Mouse (Mus musculus): Measurements from ENCODE around the gene Pla2g4b.

Pla2g4b gene

DNA sequence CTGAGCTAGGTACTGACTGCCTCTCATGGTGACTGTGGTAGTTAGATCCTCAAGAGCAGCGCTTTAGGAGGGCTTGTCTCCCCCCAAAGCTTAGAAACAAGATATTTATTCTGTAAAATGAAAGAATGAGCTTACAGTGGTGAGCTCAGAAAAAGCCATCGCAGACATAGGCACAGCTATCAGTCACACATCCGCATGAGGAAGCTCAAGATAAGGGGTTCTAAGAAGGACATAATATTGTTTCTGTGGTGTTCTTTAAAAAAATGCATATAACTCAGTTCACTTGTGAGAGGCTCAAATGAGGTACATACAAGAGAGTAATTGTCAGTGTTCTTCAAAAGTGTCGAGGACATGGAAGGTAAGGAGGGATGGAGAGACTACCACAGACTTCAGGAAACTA is 17.3 kb upstream of the Pla2g4b start:
- no peak for ATAC-seq (ENCODE audit: low TSS enrichment)

DNA sequence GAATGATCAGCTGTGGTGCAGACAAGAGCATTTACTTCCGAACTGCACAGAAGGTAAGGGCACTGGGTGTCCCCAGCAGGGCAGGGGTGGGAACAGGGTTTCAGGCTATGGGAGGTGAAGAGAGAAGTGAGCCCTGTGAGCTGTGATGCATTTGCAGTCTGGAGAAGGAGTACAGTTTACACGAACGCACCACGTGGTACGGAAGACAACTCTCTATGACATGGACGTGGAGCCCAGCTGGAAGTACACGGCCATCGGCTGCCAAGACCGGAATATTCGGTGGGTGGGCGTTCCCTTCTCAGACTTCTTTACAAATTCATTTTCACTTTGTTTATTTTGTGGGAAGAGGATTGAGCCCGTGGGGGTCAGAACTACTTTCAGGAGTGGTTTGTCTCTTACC is 15.6 kb upstream of the Pla2g4b start:
- ATAC-seq (ENCODE audit: low TSS enrichment) = no peak

DNA sequence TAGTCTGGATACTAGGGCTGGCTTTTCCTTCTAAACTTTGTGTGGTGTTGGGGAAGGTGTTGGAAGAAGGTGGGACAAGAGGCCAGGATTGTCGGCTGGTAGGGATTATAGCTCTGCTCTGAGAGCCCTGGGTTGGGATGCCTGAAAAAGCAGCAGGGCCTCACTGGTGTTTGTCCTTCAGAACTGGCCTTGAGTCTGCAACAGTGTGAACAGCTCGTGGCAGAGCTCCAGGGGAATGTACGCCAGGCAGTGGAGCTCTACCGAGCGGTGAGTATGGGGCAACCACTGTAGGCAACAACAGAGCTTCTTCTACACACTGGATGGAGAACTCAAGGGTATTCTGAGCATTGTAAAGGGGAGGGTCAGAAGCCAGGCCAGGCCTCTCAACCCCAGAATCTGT is 8.9 kb upstream of the Pla2g4b start:
- no peak for ATAC-seq (ENCODE audit: low TSS enrichment)

DNA sequence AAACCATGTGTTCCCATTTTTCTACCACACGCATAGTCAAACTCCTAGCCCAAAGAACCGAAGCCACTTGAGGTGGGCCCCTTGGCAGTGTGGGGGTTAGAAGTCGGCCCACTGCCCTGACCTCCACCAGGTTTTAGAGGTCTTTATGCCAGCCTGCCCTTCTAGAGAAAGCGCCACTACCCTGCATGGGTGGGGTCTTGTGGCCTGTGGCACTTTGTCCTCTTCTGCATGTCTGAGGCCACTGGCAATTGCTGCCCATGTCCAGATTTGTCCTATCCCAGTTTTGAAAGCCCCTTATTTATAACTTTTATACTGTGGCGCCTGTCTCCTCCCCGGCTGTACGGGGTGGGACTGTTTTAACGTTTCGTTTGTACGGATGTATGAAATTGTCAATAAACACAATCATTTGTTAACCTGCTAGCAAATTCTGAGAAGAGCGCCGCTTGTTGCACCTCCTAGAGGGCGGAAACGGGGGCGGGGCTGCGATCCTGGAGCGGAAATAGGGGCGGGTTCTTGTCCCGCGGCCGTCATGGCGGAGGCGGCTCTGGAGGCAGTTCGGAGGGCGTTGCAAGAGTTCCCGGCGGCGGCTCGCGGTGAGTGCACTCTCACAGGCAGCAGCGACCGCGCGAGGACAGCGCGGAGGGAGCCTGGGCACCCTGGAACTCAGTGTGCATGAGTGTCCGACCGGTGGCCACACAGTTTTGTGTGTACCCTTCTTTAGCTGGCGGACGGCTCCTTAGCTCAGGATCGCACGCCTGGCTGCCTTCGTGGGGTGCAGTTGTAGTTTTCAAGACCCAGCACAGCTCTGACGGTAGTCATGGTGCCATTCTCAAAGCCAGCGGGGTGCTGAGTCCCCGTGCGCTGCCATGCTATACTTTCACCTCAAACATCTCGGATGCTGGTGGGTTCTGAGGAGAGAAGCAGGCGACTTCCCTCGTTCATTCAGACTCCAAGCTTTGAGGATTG is 6.0 kb upstream of the Pla2g4b start, which contains the start of the genes Jmjd7 and Gm28042:
Gene Jmjd7, plus strand, starts transcription at position 500 of the 966 bp plus-strand sequence.
Gene Gm28042, plus strand, starts transcription at position 510 of the 966 bp plus-strand sequence.
- peak; percentile 85 for ATAC-seq (ENCODE audit: low TSS enrichment)

DNA sequence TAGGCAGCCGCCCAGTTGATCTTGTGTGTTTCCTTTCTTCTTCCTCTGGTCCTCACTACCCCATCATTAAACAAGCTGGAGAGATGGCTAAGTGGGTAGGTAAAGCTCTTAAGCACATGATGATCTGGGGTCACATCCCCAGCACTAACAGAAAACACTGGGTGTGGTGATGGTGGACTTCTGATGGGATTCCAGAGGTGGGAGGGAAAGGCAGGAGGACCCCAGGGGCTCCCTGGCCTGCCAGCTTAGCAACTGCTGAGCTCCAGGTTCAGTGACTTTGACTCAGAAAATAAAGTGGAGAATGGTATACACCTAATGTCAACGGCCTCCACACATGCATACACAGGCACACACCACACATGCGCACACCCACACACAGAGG is 5.3 kb upstream of the Pla2g4b start:
- ATAC-seq (ENCODE audit: low TSS enrichment) = no peak; the same call in 1 of the 2 replicates

DNA sequence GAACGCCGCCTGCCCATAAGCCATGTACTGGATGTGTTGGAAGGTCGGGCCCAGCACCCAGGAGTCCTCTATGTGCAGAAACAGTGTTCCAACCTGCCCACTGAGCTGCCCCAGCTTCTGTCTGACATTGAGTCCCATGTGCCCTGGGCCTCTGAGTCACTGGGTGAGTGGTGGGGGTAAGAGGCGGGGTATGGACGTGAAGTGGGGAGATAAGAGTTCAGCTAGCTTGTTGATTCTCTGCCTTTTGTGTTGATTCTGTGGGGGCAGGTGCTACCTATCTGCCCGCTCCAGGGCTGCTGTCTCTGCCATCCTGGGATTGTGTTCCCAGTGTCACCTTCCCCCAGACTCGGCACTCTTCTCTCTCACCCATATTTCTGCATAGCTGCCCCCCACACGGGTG is 2.8 kb upstream of the Pla2g4b start:
- ATAC-seq (ENCODE audit: low TSS enrichment) = no peak

DNA sequence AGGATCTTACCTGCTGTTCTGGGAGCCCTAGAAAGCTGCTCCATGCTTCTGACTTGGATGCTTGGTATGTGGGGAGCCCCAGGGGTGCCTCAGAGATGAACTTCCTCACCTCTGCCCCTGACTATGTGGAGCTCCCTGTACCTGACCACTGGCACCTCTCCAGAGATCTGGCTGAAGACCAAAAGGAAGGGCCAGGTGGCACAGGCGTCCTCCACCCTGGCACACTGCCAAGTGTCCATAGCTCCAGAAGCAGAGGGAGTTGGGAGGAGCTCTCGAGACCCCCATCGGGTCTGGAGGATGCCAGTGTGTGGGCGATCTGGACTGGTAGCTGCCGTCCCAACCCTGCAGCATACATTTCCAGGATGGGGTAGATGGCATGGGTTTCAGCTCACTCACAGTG is 509 bp downstream of the Pla2g4b start:
- ATAC-seq (ENCODE audit: low TSS enrichment) = no peak

DNA sequence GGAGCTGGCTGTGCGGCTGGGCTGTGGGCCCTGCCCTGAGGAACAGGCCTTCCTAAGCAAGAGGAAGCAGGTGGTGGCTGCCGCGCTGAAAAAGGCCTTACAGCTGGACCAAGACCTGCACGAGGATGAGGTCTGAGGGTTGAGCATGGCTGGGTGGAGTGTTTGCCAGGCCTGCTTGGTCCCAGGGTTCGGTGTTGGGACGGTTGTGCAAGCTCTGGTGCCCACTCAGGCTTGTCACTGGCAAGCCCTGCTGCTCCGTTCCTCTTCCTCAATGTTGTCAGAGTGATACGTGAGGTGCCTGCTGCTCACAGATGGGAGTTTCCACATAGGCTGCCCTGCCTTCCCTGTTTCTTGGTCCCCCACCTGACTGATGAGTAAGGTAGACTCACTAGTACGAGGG is 4.5 kb downstream of the Pla2g4b start:
- ATAC-seq (ENCODE audit: low TSS enrichment) = no peak

DNA sequence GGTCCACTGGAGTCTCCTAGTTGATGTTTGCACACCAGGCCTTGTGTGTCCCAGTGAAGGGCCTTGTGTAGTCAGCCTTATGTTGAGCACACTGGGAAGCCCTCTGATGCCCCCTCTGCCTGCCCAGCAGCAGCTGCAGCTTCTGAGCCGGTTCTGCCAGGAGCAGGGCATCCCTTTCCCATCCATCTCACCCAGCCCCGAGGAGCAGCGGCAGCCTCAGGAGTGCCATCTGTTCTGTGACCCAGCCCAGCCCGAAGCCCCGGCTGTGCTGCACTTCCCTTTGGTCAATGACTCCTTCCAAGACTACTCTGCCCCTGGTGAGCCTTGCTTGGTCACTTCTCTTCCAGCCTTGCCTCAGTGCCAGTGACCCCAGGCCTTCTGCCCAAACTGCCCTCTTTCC is 7.8 kb downstream of the Pla2g4b start:
- no peak for ATAC-seq (ENCODE audit: low TSS enrichment)

DNA sequence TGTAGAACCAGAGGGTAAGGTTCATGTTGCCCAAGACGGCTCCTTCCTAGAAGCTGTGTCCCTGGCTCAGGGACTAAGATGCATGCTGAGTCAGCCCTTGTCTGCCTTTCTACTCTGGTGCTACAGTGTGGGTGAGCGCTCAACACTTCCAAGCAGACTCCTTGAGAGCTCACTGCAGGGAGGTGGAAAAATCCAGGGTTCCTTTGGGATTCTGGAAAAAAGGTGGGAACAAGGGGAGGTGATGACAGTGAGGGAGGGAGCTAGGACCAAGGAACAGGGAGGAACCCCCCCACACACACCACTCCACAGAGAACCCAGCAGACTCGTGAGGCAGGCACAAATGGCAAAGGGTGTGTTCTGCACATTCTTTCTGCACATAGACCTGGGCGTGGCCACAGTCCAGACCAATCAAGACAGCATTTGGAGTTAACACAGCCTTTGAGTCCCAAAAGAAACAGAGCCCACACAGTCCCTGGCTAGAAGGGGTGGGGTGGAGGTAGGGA is 10.9 kb downstream of the Pla2g4b start:
- ATAC-seq (ENCODE audit: low TSS enrichment) = peak; percentile 78

DNA sequence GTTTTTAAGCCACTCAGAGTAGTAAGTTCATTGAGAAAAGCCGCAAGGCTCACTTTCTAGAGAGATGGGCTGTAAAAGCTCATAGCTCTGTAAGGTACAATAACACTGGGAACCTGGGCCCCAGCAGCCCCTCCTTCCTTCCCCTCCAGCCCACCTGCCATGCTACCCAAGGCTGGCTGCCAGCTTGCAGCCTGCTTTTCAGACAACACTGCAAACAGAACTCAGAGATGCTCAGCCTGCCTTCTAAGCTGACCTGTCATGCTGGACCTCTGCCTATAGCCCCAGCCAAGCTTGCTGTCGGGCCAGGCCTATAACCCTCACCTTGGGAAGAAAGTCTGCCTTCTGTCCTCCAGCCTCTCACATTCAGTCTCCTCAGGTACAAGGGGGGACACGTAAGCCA is 11.5 kb downstream of the Pla2g4b start:
- ATAC-seq (ENCODE audit: low TSS enrichment) = no peak

DNA sequence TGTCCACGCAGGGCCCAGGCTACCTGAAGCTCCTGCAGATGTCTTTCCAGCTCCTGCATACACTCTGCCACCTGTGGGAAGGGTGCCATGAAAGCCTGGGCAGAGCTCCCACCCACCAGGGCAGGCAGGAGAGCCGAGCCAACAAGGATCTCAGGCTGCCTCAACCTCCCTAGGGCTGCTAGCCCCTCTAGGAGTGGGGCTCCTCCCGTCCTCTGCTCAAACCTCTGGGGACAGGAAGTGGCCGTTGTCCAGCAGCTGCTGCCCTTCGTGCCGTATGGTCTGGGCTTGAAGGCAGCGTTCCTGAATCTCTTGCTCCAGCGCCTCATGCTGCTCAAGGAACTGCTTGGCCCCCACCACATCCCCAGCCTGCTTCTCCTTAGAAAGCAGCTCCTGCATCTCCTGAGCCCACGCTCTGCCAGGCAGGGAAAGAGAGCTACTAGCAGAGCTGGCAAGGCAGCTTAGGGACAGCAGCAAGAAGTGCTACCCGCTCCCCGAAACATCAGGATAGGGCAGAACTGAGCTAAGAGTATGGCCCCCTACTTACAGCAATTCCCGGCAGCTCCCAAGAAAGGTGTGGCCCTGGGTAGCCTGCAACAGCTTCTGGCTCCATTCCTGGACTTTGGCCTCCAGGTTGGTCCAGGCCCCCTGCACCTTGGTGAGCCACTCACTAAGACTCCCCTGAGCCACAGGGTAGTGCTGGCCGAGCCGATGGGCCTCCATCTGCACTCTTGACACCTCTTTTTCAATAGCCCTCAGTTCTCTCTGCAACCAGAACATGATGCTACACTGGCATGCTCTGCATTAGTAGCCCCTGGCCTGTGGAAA is 13.5 kb downstream of the Pla2g4b start:
- ATAC-seq (ENCODE audit: low TSS enrichment) = peak; percentile 55

DNA sequence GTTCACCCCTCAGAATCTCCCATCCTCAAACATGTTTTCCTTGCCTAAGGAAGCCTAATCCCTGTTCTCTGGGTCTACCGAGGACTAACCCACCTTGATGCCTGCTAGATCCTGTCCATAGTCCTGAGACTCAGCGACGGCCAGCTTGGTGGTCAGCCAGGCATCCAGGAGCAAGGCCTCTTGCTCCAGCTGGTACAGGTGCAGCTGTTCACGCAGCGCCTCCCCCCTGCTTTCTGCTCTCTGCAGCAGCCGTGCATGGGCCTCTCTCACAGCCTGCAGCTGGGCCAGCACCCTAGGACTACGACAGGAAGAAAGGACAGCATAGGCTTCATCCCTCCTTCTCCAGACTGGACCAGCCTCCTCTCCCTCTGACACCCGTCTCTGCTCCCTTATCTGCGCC is 15.0 kb downstream of the Pla2g4b start:
- no peak for ATAC-seq (ENCODE audit: low TSS enrichment)

DNA sequence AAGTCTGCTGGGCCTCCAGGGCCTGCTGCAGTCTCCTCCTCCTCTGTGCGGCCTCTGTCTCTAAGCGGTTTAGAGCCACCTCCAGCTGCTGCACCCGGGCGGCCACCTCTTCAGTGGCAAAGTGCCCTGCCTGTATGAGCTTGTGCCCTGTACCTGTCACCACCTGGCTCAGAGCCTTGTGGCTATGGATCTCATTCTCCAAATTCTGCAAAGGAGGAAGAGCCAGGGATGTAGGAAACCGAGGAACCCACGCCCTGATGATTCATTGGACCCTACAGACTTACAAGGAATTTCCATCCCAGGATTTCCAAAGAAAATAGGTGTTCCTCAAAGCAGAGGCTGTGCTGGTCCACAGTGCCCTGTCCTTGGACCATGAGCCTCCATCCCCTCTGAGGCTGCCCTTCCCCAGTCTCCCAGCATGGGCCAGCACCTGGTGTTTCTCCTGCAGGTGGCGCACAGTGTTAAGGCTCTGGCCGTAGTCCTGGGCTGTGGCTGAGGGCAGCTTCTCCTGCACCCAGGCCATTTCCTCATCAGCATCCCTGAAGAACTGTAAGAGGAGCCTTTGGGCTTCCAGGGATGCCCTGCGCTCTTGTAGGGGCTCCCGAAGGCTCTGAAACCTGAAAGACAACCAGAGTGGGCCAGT is 16.5 kb downstream of the Pla2g4b start:
- ATAC-seq (ENCODE audit: low TSS enrichment) = peak; percentile 28

DNA sequence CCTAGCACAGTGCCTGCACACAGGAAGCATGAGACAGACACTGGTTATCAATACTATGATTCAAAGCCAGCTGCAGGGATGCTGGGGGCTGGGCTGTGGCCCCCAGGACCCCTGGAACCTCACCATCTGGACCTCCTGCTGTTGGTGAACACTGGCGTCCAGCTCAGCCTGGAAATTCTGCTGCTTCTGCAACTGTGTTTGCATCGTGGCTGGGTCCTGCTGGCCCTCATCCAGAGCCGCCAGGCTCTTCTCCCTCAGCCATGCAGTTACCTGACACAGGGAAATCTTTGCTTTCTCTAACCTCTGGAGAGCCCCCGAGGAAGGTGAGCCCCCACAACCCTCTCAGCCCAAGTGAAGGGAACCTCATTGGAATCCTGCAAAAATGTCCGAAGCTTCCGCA is 18.2 kb downstream of the Pla2g4b start:
- ATAC-seq (ENCODE audit: low TSS enrichment) = no peak

DNA sequence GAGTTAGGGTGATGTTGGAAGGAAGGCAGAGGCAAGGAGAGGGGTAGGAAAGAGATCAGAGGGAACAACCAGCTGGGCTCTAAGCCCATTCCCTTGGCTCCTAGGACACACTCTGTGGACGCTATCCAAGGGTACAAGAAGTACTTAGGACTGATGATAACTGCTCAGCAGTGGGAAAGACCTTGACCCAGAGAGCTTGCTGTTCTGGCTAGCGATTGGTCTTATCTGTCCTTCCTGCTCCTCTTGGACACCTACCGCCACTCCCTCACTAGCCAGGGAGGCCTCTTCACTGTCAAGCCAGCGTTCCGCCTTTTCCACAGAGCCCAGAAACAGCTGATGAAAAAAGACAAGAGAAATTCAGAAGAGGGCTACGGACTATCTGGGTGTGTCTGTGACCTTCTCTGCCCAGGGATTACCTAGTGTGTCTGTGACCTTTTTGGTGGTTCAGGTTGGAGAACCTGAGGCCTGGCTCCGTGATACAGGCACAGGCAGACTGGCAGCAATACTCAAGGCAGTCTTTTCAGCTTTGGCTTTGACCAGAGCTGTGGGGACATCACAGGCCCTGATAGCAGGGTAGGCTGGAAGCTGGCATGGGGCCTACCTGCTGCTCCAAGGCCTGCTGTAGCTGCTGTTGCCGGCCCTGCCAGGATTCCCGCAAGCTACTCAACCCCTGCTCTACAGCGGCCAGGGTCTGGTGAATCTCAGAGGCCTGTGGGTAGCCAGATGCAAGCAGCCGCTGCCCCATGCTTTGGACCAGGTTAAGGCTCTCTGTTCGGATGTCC is 21.7 kb downstream of the Pla2g4b start:
- no peak for ATAC-seq (ENCODE audit: low TSS enrichment)

DNA sequence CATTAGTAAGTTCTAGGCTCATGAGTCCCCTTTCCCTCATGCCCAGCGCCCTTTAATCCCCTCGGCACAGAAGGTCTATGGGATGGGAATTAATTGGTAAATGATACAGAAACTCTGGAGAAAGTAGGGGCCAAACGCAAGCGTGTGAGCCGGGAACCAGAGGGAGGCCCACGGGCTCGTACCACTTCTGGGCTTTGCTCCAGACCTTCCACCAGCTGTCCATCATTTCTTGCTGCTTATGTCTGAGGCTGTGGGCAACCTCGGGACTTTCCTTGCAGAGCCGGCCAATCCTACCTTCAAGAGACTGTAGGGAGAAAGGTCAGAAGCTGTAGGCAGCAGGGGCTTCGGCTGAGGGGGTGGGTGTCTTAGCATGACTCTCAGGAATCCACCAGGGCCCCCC is 22.7 kb downstream of the Pla2g4b start:
- ATAC-seq (ENCODE audit: low TSS enrichment) = no peak

DNA sequence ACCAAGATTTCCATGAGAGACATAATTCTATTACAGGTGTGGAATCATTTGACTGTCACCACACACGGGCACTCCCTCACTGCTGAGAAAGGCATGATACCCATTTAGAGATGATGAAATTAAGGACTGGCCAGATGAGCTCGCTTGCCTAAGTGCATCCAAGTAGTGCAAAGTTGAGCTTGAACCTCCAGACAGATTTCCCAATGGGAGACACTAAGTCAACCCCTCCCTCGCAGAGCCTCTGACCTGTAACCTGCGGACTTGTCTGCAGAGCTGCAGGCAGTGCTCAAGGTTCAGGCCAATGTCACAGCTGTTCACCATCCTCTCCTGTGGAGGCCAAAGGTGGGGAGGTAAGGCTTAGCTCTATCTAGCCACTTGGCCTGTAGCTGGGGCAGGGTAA is 25.6 kb downstream of the Pla2g4b start:
- ATAC-seq (ENCODE audit: low TSS enrichment) = no peak

DNA sequence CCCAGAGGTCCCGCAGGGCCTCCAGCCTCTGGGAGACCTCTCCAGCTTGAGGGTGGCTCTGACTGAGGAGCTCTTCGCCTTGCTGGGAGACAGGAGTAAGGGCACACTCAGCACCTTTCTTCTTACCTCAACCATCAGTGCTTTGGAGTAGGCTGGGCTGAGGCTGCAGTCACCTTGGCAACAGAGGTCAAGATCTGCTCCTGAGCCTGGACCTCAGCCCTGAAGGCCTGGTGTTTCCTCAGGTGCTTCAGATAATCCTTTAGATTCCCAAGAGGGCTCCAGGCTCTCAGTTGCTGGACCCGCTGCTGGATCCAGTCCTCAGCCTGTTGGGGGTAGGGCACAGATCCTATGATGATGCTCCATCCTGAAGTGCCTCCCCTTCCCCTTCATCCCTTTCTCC is 26.2 kb downstream of the Pla2g4b start:
- ATAC-seq (ENCODE audit: low TSS enrichment) = no peak

DNA sequence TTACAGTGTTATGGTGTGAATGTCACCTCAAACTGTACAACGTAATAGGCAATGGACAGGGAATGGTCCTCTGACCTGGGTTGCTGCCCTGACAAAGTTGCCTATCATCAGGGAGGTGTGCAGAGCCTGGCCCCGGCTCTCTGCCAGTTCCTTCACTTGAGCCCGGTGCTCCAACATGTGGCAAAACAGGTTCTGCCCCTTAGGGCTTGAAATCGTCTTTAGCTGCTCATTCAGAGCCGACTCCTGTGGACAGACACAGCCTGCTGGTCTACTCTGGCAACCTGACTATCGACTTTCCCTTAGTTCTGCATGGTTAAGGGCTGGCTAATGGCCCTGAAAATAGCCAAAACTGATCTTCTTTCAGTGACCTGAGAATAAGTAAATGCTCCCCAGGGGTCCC is 27.0 kb downstream of the Pla2g4b start:
- no peak for ATAC-seq (ENCODE audit: low TSS enrichment)

DNA sequence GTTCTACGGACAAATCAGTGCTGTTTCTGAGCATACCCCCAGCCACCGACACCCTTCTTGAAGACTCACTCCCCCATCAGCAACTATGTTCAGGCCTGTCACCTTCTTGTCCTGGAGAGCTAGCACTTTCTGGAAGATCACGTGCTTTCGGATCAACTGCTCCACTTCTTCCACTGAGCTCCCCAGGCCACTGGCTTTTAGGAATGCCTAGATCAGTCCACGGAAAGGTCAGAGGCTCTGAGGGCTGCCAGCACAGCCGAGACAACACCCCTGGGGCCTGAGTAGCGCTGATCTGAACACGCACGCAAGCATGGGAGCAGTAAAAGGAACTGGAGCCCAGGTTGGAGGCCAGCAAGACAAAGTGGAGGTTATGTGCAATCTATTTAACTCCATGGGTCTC is 27.4 kb downstream of the Pla2g4b start:
- ATAC-seq (ENCODE audit: low TSS enrichment) = no peak

Data from frontal cortex, adult (tissue).